Mouse (Mus musculus): ENCODE measurements at regions not wholly inside any gene's neighbourhood (a gene's known extent, or its start where the extent isn't known, plus 50 kb on each side); places are given as distances from the start of the nearest gene placed in this dataset.

- TF ChIP-seq EP300 (IDR thresholded peaks at IDR 0.05; ENCODE audit: insufficient read depth, low read depth, low read length) = no peak
- TF ChIP-seq POLR2A (IDR thresholded peaks at IDR 0.05; ENCODE audit: insufficient read depth, low read depth, low read length) = no peak
- TF ChIP-seq CTCF (IDR thresholded peaks at IDR 0.05) = no peak
Observed at GRCm38 (mm10) chr5:27963765-27964164, 107.4 kb upstream of the Insig1 start.
